29 mouse cellular contexts compared by ENCODE assay signal in genomic region chr3:127737876-127738275, GRCm38 (mm10).
"Had no signal": no experiment of that assay in that cellular context is flagged by ENCODE, and none has a peak within 500 bp of the region (broad histone marks: within the 10 kb centered on the region; RNA-seq: fewer than 3 reads in every experiment).

No protein-coding gene starts in this region.

- H3K36me3 ChIP-seq: limb, embryonic 10.5 days; limb, embryonic 12.5 days; limb, embryonic 13.5 days; limb, embryonic 15.5 days; liver, embryonic 12.5 days; liver, embryonic 13.5 days; liver, embryonic 15.5 days; lung, embryonic 15.5 days; midbrain, embryonic 10.5 days; midbrain, embryonic 12.5 days; midbrain, embryonic 13.5 days; midbrain, embryonic 15.5 days had no signal

- DNase-seq: left cerebral cortex, postnatal 4 days; liver; liver, embryonic 13.5 days; liver, postnatal 0 days; lung, adult 18-20 months; lung, adult 2 months; lung, embryonic 14.5 days; lung, postnatal 10 days; lung, postnatal 14 days; lung, postnatal 36 days; lung, postnatal 4 days; midbrain, embryonic 14.5 days had no signal

- H3K9me3 ChIP-seq: limb, embryonic 10.5 days; limb, embryonic 15.5 days; liver, embryonic 12.5 days; liver, embryonic 13.5 days; liver, embryonic 15.5 days; lung, embryonic 15.5 days; midbrain, embryonic 12.5 days; midbrain, embryonic 13.5 days; midbrain, embryonic 15.5 days had no signal

- H3K27ac ChIP-seq: limb, embryonic 10.5 days; limb, embryonic 12.5 days; limb, embryonic 13.5 days; limb, embryonic 15.5 days; liver, embryonic 12.5 days; liver, embryonic 13.5 days; liver, embryonic 14.5 days; liver, embryonic 15.5 days; lung, embryonic 15.5 days; macrophage; midbrain, embryonic 10.5 days; midbrain, embryonic 12.5 days; midbrain, embryonic 13.5 days; midbrain, embryonic 15.5 days had no signal

- H3K27me3 ChIP-seq: limb, embryonic 15.5 days; liver, embryonic 12.5 days; liver, embryonic 13.5 days; liver, embryonic 15.5 days; lung, embryonic 15.5 days had no signal

- ATAC-seq: liver, embryonic 12.5 days; liver, postnatal 0 days; lung, postnatal 0 days; midbrain, embryonic 13.5 days; midbrain, embryonic 15.5 days; midbrain, embryonic 16.5 days had no signal

- H3K4me3 ChIP-seq: limb, embryonic 10.5 days; limb, embryonic 12.5 days; limb, embryonic 13.5 days; limb, embryonic 15.5 days; liver, embryonic 12.5 days; liver, embryonic 13.5 days; liver, embryonic 15.5 days; lung, embryonic 15.5 days; megakaryocyte, embryonic 14.5 days; midbrain, embryonic 10.5 days; midbrain, embryonic 12.5 days; midbrain, embryonic 13.5 days; midbrain, embryonic 15.5 days; myocyte had no signal

- H3K4me1 ChIP-seq: limb, embryonic 10.5 days; limb, embryonic 12.5 days; limb, embryonic 13.5 days; limb, embryonic 15.5 days; liver, embryonic 12.5 days; liver, embryonic 13.5 days; liver, embryonic 15.5 days; lung, embryonic 15.5 days; megakaryocyte, embryonic 14.5 days; midbrain, embryonic 12.5 days; midbrain, embryonic 13.5 days; midbrain, embryonic 15.5 days had no signal
